Mouse (Mus musculus) forelimb bud, embryonic 11.5 days (tissue): ENCODE data around the gene Acvr1b.
A peak's percentile ranks its signal among the peaks of the same experiment; 100 is the strongest.

ENCODE experiments used
- DNase-seq: peaks from one replicate; pipeline ENCODE4 v3.0.0-alpha.2; 2012; ENCODE audit warnings: low read depth, low spot score

Acvr1b gene

DNA sequence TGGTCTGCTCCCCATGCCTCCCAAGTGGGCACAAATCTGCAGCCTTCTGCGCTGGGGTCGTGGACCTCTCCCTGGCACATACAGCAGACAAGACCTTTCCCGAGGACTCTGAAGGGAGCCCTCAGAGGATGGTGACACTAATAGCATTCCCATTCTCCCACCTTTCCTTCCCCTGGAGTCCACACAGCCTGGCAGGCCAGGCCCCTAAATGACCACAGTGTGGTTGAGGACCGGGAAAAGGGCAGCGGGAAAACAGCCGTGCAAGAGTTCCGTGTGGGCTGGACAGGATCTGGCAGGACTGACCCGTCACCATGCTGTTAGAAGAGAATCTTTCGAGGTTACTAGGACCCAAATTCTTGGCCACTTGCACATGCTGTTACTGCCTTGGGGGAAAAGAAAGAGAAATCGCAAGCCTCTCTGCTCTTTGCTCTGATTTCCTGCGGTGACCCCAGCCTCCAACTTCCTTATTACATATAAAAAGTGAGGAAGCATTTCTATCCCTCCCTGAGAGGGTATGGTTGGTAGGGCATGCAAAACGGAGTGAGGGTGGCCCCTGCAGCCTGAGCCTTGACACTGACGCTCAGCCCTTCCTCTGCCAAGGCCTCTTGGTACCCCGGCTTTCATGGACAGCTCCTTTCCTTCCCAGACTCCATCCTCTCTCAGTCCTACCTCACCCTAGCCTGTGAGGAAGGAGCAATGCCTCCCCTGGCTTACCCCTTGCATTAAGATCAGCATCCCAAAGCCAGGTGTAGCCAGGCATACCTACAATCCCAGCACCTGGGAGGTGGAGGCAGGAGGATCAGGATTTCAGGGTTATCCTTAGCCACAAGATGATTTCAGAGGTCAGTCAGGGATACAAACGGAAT lies 27.5 kb upstream of the Acvr1b start:
- no peak for DNase-seq

DNA sequence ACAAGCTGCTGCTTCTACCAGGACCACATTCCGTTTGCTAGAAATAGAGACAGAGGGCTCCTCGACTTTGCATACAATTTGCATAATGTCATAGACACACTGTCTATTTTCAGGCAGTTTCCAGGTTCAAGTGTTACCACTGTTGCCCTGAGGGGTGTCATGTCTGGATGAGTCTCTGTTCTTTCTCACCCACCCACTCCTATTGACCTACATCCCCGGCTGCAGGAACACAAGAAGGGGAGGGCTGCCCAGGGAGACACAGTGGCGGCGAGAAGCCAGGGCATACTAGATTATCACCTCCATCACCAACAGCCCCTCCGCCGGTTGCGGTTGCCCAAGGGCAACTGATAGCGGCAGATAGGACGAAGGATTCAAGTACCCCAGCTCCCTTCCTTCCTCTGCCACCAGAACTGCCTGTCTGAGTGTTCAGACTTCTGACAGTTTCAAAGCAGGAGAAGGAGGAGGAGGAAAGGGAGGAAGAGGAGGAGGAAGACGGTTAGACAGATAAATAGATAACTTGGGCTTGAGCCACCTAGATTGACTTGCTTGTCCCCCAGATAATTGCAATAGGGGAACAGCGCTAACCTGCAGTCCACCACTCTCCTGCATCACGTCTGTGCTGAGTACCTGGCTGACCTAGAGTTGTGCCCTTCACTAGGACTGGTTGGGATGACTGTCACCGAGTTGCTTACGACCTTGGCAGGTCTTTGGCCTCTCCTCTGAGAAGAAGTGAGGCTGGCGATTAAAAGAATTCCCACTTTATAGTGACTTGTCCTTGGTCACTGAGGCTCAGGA lies 26.6 kb upstream of the Acvr1b start:
- no peak for DNase-seq

DNA sequence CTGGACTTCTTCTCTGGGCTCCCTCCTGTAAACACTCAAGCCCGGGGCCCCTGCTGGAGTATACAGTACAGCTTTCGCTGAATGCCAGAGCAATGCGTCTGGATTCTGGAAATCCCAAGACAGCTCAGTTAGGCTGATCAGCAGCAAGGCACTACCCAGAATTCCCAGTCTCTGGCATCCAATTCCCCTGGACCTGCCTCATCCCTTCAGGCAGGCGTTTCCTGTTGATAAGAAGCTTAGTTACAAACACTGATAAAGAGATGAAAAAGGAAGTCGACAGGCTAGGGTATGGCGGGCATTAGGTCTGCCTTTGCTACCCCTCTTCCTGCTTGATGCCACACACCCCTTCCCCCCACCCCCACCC lies 26.0 kb upstream of the Acvr1b start:
- no peak for DNase-seq

DNA sequence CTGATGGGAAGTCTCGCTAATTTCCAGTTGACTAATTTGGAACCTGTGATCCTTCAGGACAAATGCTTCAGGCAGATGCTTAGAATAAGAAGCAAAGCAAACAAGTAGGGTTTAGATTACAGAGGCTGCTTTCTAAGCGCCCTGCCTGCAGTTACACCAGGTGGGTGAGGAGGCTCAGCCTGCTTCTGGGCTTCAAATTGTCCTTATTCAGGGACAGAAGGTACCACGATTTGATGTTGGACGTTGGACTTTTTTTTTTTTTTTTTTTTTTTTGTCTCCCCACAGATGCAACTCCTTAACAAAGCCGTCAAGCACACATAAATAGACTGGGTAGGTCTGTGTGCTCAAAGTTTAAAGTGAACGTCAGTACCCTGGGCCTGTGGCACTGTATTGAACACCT lies 25.3 kb upstream of the Acvr1b start:
- no peak for DNase-seq

DNA sequence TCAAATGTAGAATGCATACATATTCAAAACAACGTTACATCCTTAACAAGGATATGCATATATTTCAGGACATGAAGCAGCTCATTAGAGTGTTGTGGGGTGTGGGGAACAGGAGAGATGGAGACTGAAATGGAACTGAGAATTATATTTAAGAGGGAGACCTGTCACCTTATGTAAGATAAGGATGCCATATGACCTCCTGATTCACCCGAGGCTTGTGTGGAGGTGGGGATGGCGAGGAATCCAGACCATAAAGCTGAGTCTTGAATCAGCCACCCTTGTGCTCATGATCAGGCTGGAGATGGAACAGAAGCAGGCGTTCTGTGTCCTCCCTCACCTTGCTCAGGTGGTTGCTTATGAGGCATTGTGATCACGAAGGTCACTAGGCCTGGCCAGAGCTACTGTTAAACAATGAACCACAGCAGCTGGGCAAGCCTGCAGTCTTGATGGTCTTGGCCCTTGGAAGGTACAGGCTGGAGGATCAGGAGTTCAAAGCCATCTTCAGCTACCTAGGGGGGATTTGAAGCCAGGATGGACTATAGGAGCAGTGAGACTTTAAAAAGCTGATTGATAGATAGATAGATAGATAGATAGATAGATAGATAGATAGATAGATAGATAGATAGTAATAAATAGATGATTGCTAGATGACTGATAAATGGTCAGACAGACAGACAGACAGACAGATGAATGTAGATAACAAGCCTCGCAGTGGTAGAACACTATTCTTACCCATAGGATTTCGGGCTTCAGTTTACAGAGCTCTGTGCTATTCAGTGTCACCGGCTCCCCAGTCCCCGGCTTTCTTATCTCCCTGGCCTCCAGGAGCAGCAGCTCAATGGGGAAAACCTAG lies 22.2 kb upstream of the Acvr1b start:
- DNase-seq = no peak

DNA sequence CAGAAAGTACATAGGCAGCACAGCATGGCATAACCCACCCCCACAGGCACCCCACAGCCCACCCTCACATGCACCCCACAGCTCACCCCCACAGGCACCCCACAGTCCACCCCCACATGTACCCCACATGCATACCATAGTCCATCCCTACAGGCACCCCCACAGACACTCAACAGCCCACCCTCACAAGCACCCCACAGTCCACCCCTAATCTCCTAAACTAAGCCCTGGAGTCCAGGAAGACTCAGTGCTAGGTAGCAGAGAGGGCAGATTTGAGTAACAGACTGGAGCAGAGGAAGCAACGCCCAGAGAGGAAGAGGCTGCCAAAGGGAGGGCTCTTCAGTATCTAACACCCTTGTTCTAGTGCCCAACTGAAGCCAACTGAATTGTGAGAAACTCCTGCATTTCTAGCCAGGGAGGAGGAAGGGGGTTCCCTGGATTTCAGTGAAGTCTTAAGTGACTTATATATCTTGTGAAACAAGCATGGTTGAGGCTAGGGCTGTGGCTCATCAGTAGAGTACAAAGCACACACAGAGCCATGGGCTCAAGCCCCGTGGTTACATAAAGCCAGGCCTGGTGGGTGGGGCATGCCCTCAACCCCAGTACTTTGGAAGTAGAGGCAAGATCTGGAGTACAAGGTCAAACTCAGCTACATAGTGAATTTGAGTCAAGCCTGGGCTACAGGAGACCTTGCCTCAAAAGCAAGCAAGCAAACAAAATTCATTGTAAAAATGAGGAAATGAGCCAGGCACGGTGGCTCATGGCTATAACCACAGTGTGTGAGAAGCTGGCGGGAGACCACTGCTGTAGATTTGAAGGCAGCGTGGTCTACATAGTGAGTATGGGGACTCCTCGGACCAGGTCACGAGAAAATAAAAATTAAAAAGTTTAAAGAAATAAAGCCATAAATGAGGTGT lies 18.9 kb upstream of the Acvr1b start:
- DNase-seq = no peak

DNA sequence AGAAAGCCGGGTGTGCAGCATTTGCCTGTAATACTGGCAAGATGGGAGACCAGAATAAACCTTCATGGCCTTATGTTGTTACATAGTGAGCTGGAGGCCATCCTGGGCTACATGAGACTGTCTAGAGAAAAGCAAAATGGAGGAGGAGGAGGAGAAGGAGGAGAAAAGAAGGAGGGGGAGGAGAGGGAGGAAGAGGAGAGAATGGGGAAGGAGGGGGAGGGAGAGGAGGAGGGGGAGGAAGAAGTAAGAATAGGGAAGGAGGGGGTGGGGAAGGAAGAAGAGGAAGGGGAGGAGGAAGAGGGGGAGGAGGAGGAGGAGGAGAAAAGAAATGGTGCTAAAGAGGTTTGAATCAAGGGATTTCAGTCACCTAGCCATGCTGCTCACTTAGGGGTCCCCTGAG lies 13.7 kb upstream of the Acvr1b start:
- no peak for DNase-seq

DNA sequence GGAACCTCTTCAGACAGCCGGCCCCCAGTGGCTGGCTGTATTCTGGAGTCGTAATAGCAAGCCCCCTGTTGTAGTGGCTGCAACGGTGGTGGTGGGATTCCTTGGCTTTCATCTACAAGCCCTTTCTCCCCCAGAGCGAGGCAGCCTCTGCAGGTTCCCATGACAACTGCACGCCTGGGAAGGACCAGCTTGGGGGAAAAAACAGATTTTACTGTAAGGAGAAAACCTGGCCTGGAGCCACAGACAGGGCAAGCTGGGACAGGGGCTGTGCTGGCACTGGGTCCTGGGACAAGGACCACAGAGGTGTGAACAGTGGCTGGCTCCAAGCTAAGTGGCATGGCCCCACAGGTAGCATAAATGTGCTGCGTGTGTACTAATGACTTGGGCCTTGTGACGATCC lies 13.3 kb upstream of the Acvr1b start:
- DNase-seq = peak; percentile 67

DNA sequence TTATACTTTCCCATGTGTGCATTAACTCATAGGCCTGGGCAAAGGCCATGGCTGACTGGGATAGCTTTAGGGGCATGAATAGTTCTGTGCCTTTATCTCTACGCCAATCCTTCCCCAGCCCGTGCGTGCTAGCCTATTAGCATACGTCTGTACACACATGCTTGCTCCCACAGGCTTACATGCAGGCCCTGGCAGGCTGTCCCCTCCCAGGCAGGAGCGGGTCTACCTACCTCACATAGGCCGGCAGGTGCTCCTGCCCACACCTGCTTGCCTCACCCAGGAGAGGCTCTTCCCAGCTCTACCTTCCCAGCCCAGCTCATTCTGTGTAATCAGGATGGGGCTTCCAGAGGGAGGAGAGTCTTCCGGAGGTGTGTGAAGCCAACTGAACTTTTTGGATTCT lies 12.3 kb upstream of the Acvr1b start:
- DNase-seq = no peak

DNA sequence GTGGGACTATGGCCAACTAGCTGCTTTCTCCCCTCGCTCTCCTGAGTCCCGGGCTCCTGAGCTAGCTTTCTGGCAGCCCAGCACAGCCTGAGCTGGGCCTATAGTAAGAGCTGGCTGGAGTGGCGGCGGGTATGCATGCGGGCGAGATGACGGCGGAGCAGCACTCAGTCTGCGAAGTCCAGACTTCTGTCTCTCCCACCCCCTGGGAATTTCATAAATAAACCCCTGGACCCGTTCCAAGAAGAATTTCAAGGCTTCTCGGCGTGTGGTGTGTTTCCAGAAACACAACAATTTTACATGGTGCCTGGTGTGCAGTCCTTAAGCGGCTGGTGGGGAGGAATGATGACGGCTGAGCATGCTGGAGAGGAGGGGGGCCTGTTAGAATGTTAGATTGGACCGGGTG lies 10.8 kb upstream of the Acvr1b start:
- DNase-seq = no peak

DNA sequence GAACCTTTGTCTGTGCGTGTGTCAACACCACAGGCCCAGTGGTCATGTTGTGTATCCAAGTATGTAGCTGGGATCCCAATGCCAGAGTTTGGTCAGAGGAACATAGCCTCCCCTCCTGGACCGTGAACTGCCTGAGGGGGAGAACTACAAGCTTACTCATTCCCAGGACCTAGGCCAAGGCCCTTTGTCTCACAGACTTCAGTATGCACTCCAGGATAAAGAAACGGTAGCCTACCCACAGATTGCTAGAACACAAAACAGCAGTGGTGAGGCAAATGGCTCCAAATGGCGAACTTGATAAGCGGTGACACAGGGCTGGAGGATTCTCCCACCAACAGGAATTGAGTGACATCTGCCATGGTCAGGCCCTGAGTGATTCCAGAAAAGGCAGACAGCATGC lies 10.0 kb upstream of the Acvr1b start:
- DNase-seq = no peak

DNA sequence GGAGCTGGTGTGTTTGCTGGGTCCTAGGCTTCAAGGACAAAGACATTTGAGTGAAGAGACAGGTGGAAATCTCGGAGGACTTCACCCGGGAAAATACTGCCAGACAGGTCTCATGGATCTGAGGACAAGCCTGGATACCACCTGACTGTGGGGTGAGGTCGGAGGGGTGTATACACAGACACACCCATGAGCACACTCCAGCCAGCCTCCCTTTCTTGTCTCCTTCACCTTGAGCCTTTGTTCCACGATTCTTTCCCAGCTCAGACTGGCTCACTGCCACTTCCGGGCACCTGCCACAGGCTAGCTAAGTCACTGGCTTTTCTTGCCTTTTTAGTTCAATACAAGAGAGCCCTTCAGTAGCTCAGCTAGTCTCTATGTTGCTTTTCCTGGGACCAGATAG lies 9.6 kb upstream of the Acvr1b start:
- no peak for DNase-seq

DNA sequence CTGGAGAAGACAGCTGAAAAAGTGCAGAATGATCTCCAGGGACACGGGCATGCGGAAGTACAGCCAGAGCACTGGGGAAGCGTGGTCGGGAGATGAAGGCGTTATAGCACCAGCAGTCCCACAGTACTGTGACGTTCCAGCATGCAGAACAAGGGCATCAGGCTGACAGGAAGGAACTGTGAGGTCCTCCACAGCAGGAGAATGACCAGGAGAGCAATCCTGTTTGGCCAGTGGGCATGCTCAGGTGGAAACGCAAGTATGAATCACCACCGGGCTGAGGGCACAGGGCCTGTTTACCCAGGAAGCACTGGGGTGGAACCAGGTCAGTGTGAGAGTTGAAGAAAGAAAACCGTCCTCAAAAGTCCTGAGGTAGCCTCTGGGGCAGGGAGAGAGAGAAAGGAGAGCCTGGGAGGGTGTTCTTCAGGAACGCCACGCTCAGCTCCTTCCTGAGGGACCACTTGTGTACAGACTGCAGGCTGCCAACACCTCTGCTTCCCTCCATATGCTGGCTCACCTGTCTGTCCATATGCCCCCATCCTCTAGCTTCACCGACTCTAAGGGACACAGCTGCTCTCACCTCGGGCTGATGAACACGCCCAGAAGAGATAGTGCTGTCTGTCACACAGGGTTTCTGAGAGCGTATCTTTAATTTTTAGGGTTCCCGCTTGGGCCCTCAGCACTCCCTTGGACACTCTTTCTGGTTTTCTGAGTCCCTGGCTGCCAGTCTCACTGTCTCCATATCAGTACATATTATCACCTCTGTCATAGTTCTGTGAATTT lies 8.0 kb upstream of the Acvr1b start:
- DNase-seq = no peak

DNA sequence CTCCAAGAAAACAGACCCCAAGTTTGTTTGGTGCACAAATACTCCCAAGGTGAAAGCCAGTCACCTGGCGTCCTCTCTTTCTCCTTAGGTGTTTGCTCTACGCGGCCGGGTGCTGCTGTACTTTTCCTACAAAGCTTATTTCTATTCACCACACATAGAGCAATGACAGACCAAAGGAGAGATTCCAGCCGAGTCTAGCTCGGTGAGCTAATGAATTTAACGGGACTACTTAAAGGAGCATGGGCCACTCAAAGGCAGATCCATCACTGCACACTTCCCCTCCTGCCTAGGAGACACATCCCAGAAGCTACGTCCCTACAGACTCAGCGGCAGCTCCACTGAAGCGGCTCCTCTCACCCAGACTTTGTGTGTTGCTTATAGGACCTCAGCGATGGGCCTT lies 6.3 kb upstream of the Acvr1b start:
- DNase-seq = no peak

DNA sequence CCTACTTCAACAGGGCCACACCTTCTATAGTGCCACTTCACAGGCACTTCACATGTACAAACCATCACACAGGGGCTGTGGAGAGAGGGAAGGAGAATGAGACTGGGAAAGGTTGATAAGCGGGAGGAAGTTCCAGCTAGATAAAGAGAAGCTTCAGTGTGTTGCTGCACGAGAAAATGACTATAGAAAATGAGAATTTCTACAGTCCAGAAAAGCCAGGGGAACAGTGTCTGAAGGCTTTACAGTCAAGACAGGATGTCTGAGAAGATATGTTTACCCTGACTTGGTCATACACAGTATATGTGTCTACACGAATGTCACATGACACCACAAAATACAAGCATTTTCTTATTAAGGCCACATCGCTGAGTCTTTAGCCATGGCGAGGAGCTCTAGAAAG lies 4.0 kb upstream of the Acvr1b start:
- no peak for DNase-seq

DNA sequence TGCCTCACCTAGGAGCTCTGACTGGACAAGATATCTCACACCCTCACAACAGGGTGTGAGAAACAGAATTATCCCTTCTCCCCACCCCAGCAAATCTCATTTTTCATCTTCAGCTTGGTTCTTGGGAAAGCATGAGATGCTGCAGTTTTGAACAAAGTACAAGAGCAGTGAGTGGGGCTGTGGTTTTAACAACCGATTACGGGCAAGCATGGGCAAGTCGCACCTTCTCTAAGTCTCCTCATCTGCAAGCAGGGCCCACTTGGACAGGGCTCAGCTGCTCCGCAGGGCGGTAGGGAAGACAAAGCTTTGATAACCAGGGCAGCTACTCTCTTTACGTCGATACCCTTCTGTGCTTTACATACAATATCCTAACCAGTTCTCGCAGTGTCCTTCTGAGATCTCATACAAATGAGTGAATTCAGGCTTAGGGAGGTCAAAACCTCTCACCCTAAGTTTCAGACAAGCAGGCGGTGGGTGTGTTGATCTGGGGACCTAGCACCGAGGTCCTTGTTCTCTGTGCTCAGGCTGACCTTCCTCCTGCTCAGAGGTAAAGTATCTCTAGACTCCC lies 3.4 kb upstream of the Acvr1b start:
- DNase-seq = no peak

DNA sequence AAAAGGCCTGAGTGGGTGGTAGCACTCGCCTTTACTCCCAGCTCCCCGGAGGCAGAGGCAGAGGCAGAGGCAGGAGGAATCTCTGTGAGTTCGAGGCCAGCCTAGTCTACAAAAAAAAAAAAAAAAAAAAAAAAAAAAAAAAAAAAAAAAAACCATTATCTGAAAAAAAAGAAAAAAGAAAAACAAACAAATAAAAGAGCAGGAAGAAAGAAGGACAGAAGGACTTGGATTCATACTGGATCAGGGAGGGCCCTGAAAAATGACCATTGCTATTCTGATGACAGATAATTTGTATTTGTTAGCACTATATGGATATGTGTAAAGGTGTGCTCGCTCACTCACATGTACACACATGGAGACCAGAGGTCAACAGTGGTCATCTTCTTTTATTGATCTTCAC lies 2.6 kb upstream of the Acvr1b start:
- no peak for DNase-seq

DNA sequence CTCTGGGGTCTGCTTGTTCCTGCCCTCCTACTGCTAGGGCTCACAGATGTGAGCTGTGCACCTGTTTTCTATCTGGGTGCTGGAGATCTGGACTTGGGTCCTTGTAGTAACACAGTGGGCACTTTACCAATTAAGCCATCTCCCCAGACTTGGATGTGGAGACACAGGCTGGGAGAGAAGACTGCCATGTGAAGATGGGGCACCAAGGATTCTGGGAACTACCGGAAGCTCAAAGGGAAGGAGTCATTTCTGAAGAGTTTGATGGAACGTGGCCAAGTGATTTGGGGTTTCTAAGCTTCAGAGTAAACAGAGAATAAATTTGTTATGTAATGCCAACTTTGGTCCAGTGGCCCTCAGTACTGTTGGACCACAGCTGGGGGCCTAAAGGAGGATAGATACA lies 1.9 kb upstream of the Acvr1b start:
- no peak for DNase-seq

DNA sequence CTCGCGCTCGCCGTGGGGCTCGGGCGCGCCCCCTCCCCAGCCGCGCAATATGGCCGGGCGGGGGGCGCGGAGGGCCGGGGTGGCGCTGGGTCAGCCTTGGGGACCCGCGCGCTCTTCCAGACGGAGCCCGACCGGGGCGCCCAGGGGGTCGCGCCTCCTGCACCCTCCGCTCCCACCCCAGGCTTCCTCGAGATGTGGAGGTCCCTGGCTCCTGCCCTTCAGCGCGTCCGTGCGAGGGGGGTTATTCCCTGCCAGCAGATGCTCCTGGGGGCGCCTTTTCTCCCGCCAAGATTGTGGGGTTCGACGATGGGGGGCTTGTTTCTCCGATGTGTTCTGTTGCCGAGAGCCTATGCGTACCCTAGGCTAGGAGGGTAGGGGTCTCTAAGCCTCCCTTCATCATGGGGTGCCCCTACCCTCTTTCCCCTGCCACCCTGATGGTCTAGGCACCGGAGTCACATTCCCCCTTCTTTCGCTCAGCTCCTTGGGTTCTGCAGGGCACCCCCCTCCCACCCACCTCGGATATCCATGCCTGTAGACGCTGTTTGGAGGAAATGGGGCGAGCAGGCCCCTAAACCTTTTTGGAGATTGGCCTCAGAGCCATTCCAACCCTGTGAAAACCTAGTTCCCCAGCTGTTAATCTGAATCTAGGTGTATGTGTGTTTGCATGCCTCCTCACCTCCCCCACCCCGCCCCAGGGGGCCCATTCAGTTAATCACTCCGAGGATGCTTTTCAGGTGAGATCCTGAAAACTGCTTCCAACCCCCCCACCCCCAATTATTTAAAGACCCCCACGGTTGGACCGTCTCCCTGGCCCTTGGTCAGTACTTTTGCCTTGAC lies 645 bp downstream of the Acvr1b start:
- no peak for DNase-seq
